Mouse (Mus musculus) kidney, postnatal 25 days (tissue): ENCODE data around the gene Kifc1.

Experiments
- DNase-seq, 2 experiments: peaks; one replicate each; pipeline ENCODE4 v3.0.0; 2021; ENCODE audit warnings: mixed read lengths in 2 of 2

Kifc1 gene

DNA sequence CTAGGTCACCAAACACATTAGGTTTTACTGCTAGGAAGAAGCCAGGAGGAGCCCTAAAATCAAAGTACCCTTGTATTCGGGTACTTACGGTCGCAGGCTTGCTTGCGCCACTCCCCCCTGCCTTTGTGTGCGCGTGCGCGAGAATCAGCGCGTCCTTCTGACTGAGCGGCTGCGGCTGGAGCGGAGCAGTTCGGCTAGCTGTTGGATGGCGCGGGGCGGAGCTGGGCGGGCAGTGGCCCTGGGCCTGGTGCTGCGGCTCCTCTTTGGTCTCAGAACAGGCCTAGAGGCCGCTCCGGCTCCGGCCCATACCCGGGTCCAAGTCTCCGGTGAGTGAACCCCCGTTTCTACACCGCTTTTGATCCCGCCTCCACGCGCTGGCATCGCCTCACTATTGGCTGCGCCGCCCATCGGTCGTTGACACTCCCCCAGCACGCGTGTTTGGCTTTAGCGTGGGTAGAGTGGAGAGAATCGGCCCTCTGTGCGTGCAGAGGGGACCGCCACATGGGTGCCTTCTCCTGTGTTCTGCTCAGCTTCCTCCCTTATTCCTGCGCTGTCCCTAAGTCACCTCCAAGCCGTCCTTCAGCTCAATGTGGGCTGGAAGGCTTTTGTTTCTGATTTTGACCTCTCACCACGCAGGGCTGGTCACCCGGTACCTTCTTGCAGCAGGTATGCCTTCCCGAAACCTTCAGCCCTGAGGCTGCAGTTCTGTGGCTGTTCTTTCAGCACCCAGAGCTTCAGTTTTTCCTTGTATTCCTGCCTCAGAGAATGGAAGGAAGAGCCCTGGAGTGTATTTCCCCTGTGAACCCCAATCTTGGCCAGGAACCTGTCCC lies 47.3 kb downstream of the Kifc1 start, which contains the start of gene Cd320:
Cd320 (plus strand) TSS at position 126 of the 830 bp plus-strand sequence.
- peak; percentile 93 to 96 for DNase-seq

DNA sequence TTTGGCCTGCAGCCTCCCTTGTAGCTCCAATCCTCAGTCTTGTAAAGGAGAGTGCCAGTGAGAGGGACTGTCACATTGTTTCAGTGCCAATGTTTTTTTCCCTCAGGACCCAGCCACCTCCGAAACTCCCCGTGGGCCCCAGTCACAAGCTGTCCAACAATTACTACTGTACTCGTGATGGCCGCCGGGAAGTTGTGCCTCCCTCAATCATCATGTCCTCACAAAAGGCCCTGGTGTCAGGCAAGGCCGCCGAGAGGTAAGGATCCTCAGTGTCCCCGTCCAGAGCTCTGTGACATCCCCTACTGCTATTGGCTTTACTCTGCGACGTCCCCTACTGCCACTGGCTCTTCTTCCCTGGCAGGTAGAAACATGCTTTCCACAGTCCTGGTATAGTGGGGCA lies 60.9 kb downstream of the Kifc1 start:
- no peak for DNase-seq

DNA sequence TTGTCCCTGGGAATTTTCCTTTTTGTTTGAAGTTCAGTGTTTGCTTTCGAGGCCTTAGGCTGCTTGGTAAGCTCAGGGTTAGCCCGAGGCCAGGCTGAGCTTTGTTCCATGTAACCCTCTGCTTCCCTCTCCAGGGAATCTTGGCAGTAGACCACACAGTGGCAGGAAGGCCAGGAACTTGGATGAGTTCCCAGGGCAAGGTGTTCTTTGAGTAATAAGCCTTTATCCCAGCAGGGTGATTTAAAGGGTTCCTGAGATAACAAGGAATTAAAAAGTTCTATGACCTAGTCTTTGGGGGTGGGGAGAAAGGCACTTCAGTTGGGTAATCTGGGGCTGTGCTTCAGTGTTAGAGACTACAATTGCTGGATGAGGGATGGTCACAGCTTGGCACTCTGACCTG lies 61.6 kb downstream of the Kifc1 start:
- peak; percentile 90 to 94 for DNase-seq

DNA sequence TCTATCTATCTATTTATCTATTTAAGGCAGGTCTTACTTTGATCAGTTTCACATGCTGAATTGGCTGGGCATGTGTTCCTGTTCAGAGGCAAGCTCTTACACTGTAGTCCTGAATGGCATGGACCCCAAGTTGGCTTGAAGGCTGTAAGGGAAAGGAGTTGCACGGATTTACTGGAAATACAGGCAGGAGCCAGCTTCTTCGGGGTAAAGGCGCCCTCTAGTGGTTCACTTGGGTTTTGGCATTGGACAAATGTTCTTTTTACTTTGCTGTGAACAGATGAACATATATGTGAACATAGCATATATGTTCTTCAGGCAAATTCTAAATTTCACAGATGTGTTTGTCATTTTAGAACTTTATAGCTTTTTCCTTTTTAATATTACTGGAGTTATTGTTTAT lies 63.6 kb downstream of the Kifc1 start:
- peak; percentile 77 to 81 for DNase-seq
